ENCODE assay signal across 9 mouse cellular contexts in the genomic region with DNA sequence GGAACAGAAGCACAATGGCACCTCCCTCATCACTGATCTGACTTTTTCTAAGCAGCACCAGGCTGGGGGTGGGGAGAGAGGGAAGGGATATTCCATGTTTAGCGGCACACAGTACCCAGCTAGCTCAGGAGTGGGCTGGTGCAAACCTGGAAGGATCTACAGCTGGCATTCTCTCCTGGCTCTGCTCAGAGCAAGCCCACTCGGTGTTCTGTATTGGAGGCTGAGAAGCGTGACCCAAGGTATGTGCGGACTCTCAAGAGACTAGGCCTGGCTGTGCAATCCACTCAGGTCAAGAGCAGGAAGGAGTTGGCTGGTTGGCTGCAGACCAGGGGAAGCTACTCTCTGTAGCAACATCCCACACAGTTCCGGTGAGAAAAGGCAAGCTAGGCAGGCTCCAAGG.
A peak's percentile ranks its signal among the peaks of the same experiment; 100 is the strongest.
DNase-seq lines count a peak whose midpoint lies in the region; TF ChIP-seq lines count a peak whose summit lies in the region.
"Had no signal": no experiment of that assay in that cellular context is flagged by ENCODE, and none has a peak within 500 bp of the region (broad histone marks: within the 10 kb centered on the region; RNA-seq: fewer than 3 reads in every experiment).

No protein-coding gene starts in this region.

- H3K4me1 ChIP-seq in thymus, adult 2 months (replicated peaks; ENCODE audit: control insufficient read depth, insufficient read depth, low read length) = no peaks in the 10 kb centered on the region

- WGBS in thymus, adult 2 months = 72% methylated on average over 5 of the region's 5 CpGs

- H3K36me3 ChIP-seq in thymus, adult 2 months (ENCODE audit: control insufficient read depth, insufficient read depth, low read length) = no peaks in the 10 kb centered on the region
- H3K36me3 ChIP-seq: intestine, embryonic 15.5 days had no signal

- intact Hi-C loops in heart, postnatal 10 days (cut with DNase I) = no loop called here
- intact Hi-C loops in left cerebral cortex, postnatal 14 days (cut with DNase I) = no loop called here

- no peaks in the 10 kb centered on the region for H3K27me3 ChIP-seq in thymus, adult 2 months (ENCODE audit: control insufficient read depth, insufficient read depth, low read length)
- H3K27me3 ChIP-seq: intestine, embryonic 15.5 days had no signal

- no peak overlapping the region for H3K27ac ChIP-seq in thymus, adult 2 months (ENCODE audit: control insufficient read depth, insufficient read depth, low read length)
- H3K27ac ChIP-seq: intestine, embryonic 15.5 days; liver, embryonic 14.5 days had no signal

- TF ChIP-seq CTCF in thymus, adult 2 months (IDR thresholded peaks at IDR 0.05; ENCODE audit: borderline replicate concordance, control insufficient read depth, extremely low read depth, insufficient read depth, low read length, poor library complexity) = no peak

- DNase-seq in layer of hippocampus, adult 18-20 months (ENCODE audit: low spot score in 2 of 2) = peak; percentile 30 to 60
- no peak for DNase-seq in layer of hippocampus, postnatal 10 days (ENCODE audit: low spot score in 2 of 2)
- DNase-seq in heart, postnatal 10 days = peak; percentile 29 to 32
- peak; percentile 51 to 72 for DNase-seq in left cerebral cortex, postnatal 14 days (ENCODE audit: low spot score in 2 of 2)
- DNase-seq in right cerebral cortex, postnatal 25 days = peak; percentile 75
- DNase-seq in thymus, adult 2 months = no peak
- DNase-seq in adipocyte (ENCODE audit: low spot score) = no peak

- TF ChIP-seq POLR2A in thymus, adult 2 months (IDR thresholded peaks at IDR 0.05; ENCODE audit: control insufficient read depth, extremely low read depth, insufficient read depth, low read length, poor library complexity) = no peak

- no peak overlapping the region for H3K4me3 ChIP-seq in thymus, adult 2 months (ENCODE audit: control insufficient read depth, insufficient read depth, low read length)
- H3K4me3 ChIP-seq: intestine, embryonic 15.5 days had no signal

Comparison
In these comparisons a context has a peak if more than half of its experiments do, and no peak if none do; other contexts are left out.
1. DNase-seq: peak in layer of hippocampus, adult 18-20 months (2 of 2), heart, postnatal 10 days (2 of 2), left cerebral cortex, postnatal 14 days (2 of 2) and right cerebral cortex, postnatal 25 days (single experiment); none in layer of hippocampus, postnatal 10 days (0 of 2), thymus, adult 2 months (single experiment) and adipocyte (single experiment).